Mouse (Mus musculus) gastrocnemius, postnatal 10 days (tissue): ENCODE results near the gene Ubr1. TPM values are rescaled to one million over a fixed set of nuclear protein-coding genes. Genes with fewer than 3 reads are reported as not detected.
A peak's percentile ranks its signal among the peaks of the same experiment; 100 is the strongest.
"Not testable (repeated sequence)": the region's sequence is repeated elsewhere in the genome, so short reads cannot be mapped to it uniquely, and the experiment has no call there.

Experiments used
- DNase-seq: peaks from one replicate; pipeline ENCODE4 v3.0.0; 2021; ENCODE audit warnings: mixed read lengths
- long read RNA-seq, 2 experiments: library from polyadenylated mRNA; stranded (forward); transcript quantifications; one replicate each; pipeline ENCODE4 v2.0.0; 2021
- total RNA-seq, 2 experiments: library from RNA; stranded (reverse); gene quantifications; 2 replicates each; pipeline ENCODE4 v1.2.3; 2021

Ubr1 gene
- total RNA-seq: 10 to 100 TPM; 20.0 to 22.0 TPM
- long read RNA-seq, experiment 1, full-length matches to known transcripts: 1 of 8 reads
- long read RNA-seq, experiment 1, partial matches to known transcripts: 5 of 8 reads
- long read RNA-seq, experiment 1, other reads (novel, unspliced or antisense): 2 of 8 reads
- long read RNA-seq, experiment 2, full-length matches to known transcripts: 1 of 8 reads
- long read RNA-seq, experiment 2, partial matches to known transcripts: 4 of 8 reads
- long read RNA-seq, experiment 2, other reads (novel, unspliced or antisense): 3 of 8 reads

DNA sequence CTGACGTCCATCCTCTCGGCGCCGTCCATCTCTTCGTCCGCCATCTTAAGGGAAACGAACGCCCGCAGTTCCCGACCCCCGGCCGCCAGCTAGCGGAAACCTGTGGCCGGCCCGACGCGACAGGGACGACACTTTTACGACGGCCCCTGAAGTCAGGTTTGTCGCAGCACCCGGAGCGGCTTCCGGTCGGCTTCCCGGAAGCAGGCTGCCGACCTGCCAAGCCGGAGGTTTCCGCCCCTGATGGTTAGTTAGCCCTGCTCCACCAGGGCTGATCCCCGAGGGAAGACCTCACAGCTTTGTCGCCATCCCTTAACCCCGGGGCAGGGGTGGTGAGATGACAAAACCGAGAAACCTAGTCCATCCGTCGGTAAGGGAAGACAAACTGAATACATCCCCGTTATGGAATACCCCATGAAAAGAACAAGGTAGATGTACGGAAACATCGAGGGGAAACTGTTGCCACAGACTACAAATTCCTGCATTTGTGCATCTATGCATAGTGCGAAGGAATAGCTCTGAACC lies at the start of gene Ubr1:
Gene Ubr1, minus strand, starts transcription at position 157 of the 522 bp plus-strand sequence.
- peak; percentile 83 for DNase-seq

DNA sequence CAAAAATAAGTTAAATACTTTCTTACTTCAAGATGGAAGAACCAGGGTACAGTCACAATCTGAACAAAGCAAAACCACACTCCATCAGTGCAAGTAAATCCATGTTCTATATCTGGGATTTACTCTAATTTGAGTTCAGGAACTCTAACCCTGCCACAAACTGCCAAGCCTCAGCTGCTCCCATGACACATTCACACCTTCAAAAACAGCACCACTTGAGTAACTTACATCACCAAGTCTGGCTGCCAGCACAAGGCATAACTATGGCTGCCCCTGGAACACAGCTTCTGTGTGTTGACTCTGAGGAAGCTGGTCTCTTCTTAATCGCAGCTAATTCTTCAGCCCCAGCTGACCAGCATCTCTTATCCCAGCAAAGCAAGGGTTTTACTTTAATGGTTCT lies 46.6 kb upstream of the Ubr1 start:
- no peak for DNase-seq

DNA sequence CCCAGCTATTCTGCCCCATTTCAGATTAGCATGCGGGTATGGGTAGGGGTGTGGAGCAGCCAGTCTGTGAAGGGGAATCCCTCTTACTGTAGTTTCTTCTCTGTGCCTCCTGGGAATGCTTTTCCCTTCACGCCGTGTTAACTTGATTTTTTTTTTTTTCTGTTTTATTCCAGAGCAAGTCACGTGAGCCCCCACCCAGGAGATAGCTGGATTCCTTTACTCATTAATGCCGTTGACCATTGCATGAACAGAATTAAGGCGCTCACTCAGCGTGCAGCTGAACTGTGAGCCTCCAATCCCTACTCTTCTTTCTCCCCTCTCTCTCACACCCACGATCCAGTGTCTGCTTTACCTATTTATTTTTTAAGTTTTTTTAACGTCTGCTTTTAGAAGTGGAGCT lies 45.7 kb upstream of the Ubr1 start:
- no peak for DNase-seq

DNA sequence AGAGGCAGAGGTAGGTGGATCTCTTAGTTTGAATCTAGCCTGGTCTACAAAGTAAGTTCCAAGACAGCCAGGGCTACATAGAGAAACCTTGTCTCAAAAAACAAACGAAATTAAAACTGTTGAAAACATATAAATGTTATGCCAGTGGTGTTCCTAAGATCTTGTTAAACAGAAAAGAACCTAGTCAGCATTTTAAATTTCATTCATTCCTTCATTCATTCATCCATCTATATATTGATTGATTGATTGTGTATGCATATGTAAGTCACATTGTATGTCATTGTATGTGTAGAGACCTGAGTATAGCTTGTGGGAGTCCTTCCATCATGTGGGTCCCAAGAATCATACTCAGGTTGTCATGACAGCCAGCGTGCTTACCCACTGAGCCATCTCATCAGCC lies 45.0 kb upstream of the Ubr1 start:
- DNase-seq: no peak

DNA sequence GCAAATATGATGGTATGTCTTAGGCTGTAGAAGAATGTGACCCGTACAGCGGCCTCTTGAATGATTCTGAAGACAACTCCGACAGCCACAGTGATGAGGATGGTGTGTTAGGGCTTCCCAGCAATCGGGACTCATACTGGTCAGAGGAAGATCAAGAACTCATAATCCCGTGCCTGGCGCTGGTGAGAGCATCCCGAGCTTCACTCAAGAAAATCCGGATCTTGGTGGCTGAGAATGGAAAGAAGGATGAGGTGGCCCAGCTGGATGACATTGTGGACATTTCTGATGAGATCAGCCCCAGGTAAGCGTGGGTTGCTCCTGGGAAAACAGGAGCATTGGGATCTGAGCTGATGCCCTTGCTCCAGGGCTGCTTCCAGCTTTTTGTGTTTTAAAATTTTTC lies 42.2 kb upstream of the Ubr1 start:
- DNase-seq: no peak

DNA sequence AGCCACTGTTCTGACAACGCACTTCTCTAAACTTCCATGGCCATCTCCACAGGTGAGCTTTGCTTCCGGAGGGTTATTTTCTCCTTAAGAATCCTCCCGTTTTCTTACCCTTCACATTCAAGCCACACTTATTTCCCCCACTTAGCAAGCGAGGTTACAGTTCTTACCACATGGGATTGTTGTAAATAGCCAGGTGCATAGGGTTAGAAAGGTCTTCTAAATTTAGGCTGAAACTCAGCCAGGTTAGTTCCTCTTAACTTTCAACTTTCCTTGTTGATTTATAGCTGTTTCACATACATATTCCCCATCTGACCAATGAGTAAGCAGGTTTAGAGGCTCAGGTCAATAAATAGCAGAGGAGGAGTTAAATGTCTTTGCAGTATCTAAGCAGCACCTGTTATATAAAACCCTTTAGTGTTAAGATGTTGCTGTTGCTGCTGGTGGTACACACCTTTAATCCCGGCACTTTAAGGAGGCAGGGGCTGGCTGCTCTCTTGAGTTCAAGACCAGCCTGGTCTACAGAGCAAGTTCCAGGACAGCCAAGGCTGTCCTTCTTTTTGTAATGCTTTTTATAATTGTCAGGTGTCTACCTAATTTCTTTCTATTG lies 38.7 kb upstream of the Ubr1 start:
- DNase-seq: no peak

DNA sequence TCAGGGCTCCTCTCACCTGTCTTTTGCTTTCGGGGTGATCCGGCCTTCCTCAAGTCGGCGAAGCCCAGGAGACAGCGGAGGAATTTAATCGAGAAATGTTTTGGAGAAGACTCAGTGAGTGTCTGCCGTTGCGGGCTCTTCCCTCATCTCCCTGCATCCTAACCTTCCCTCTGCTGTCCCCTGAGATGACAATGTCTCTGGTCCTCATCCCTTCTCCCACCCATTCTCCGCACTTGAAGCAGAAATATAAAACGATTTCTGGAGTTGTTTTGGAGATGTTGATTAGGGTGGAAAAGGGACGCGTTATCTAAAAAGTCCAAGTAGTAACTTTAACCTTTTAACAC lies 38.1 kb upstream of the Ubr1 start:
- DNase-seq: no peak

DNA sequence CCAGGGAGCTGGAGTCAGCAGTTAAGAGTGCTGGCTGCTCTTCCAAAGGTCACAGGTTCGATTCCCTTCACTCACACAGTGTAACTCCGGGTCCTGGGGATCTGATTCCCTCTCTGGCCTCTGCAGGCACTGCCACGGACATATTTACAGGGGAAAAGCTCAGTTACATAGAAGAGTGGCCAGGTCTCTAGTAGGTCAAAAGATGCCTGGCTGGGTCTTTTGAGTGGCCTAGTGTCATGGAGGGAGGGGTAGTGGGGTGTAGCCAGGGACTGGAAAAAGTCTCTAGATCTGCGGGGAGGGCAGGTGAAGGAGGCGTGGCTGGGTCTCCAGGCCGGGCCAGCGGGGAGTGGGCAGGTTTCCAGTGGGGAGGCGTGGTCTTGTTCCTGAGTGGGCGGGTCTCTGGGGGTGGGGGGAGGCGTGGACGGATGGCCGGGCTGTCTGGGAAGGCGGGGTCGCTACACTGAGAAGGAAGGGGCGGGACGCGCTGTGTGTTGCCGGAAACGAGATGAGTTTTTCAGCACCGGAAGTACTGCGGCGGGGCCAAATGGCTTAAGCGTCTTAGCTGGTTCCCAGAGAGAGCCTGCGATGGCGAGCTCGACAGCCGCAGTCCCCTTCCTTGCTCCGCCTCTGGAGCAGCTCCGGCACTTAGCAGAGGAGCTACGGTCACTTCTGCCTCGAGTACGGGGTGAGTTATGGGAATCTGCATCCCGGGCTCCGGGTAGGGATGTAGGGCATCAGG lies 37.6 kb upstream of the Ubr1 start, which contains the start of gene Ccndbp1:
Gene Ccndbp1, plus strand, starts transcription at position 479 of the 739 bp plus-strand sequence.
- peak; percentile 91 for DNase-seq

DNA sequence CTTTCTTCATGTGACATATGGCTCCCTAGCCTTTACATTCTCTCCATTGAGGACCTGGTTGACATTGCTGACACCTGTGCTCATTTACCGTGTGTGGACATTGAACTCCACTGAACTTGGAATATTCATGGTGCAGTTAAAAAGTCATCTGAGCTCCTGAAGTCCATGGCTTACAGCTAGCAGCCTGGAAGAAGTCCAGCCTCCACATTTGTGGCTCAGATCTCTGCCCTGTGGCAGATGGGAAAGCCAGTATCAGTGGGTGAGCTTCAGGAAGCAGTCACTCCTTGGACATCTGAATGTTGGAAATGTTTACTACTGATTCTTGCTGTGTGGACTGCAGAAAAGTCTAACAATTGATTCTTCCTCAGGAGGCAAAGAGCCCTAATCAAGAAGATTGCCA lies 36.5 kb upstream of the Ubr1 start:
- no peak for DNase-seq

DNA sequence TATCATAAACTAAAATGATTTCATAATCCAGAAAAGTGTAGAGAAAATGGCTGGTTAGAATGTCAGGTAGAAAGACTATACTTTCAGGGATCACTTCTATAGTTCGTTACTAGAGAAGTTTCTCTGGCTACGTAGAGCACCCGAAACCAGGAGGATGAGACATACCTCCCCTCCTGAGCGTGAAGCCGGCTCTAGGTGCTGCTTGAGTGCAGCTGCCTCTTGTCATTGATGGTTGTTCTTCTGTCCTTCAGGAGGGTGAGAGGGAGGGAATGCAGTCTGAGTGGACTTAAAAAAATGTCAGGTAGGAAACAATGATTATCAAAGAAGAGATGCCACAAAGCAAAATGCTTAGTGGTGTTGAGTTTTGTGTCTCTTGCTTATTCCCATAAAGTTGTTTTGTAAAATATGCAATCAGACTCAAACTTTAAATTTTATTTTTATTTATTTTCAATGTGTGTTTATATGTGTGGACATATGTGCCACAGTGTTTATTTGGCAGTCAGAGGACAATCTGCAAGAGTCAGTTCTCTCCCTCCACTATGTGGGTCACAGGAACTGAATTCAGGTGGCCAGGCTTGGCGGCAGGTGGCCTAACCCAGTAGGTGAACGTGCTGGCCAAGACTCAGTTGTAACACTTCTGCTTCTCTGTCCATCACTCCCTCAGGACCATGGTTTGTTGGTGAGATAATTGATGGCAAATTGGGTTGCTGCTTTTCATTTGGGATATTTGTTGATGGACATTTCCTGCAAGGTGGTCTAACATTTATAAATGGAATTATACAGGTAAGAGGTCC lies 33.7 kb upstream of the Ubr1 start:
- no peak for DNase-seq

DNA sequence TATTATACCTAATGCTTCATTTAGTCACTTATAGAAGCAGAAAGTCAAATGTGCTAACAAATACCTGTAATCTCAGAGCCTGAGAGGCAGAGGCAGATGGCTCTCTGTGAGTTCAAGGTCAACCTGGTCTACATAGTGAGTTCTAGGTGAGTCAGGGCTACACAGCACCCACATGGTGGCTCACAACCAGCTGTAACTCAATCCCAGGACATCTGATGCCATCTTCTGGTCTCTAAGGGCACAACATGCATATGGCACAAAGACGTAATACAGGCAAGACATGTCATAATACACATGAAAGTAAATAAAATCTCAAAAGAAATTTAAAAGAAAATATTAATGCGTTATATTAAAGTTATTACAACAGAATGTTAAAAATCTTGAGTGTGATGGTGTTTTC lies 33.1 kb upstream of the Ubr1 start:
- no peak for DNase-seq

DNA sequence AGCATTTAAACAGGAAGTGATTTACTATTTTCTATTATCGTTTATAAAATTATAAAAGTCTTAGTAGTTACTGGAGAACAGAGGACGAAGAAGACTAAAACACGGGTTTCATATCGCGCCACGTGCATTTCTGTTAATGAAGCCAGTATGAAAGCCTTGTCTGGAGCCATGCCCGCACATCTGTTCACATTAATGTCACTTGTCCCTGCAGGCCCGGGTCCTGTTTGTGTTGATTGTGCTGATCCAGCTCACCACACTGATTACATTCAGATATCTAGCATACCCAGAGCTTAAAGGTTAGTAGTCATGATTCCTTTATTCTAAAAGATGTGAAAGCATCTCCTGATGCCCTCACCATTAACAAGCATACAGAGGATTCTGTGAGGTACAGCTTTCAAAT lies 28.3 kb upstream of the Ubr1 start:
- no peak for DNase-seq

DNA sequence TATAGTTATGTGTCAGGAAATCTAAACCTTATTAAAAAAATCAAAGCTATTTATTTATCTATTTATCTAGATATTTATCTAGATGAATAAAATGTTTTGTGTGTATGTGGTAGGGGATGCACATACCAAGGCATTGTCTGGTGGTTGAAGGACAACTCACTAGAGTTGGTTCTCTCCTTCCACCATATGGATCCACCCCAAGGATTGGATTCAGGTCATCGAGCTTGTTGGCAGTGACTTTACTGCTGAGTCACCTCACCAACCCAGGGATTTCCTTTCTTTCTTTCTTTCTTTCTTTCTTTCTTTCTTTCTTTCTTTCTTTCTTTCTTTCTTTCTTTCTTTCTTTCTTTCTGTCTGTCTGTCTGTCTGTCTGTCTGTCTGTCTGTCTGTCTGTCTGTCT lies 26.1 kb upstream of the Ubr1 start:
- not testable (repeated sequence) for DNase-seq

DNA sequence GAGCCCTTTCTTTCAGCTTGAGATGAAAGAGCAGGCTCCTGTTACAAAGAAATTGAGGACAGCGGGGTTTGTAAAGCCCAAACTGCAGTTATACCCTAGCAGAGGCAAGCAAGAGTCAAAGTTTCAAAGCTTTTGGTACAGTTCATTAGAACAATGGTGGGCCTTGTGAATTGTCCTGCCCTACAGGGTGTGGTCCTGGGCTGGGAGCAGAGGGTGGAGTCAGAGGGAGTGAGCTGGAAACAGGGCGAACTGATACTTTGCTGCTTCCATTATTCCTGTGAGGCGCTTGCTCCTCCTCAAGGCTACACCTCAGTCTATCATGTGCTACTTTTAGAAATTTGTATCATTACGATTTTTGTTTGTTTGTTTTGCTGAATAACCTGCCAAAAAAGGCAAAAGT lies 20.7 kb upstream of the Ubr1 start:
- DNase-seq: no peak

DNA sequence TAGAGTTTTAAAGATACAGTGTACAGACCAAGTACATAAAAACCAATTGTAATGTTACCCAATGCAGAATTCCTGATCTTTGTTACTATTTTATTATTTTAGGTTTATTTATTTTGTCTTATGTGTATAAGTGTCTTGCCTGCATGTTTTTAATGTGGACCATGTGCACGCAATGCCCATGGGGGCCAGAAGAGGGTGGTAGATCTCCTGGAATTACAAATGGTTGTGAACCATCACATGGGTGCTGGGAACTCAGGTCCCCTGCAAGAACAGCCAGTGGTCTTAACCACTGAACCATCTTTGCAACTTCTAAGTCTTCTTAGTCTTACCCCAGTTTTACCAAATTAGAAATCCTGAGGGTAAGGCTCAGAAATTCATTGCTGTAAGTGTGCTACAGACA lies 14.7 kb upstream of the Ubr1 start:
- no peak for DNase-seq

DNA sequence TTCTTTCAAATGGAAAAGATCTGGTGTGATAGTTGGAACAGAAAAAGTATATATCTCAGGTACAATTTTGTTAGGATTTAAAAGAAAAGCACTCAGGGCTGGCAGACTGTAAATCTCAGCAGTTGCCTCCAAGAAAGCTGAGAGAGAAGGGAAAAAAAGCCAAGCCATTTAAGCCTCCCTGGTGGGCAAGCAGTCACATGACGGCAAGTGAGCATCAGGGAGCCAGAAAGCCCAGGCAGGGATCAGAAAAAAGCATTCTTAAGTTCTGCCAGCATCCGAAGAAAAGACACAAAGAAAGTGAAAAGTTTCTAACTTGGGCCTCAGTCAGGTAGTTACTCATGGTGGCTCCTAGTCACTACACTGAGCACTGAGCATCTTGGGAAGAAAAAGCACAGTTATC lies 13.1 kb upstream of the Ubr1 start:
- no peak for DNase-seq

DNA sequence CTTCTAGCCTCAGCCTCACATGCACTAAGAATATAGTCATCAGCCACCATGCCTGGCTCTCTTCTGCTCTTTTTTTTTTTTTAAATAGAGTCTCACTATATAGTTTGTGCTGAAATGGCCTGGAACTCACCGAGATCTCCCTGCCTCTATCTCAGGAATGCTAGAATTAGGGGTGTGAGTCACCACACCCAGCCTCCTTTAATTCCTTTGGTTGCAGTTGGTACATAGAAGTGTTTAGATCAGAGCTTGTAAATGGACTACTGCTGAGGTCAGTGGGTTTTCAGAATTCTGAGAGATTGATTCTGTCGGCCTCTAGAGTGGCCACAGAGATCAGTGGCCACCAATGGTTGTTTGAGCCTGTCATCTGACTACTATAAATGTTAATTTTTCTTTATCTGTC lies 10.3 kb upstream of the Ubr1 start:
- no peak for DNase-seq

DNA sequence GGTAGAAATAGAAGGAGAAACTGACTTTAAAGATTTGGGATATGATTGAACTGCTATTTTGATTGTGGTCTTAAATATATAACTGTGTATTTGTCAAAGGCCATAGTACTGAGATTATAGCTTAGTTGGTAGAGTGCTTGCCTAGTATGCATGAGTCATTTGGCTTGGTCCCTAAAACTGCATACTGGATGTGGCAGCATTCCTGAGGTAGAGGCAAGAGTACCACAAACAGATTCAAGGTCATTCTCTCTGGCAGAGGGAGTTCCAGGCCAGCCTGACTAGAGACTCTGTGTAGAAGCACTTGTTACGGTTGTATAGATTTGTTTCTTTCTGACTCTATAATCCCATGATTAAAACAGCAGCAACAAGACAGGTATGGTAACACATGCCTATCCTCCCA lies 9.3 kb upstream of the Ubr1 start:
- no peak for DNase-seq

DNA sequence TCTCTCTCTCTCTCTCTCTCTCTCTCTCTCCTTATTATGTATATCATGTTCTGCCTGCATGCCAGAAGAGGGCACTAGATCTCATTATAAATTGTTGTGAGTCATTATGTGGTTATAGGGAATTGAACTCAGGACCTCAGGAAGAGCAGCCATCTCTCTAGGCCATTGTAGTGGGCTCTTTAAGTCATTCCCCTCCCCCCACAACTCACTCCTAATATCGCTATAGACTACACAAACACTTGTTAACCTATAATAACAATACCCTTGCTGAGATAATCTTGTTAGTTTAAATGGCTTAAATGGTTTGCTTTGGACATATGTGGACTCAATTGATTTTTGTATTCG lies 8.2 kb upstream of the Ubr1 start:
- DNase-seq: no peak

DNA sequence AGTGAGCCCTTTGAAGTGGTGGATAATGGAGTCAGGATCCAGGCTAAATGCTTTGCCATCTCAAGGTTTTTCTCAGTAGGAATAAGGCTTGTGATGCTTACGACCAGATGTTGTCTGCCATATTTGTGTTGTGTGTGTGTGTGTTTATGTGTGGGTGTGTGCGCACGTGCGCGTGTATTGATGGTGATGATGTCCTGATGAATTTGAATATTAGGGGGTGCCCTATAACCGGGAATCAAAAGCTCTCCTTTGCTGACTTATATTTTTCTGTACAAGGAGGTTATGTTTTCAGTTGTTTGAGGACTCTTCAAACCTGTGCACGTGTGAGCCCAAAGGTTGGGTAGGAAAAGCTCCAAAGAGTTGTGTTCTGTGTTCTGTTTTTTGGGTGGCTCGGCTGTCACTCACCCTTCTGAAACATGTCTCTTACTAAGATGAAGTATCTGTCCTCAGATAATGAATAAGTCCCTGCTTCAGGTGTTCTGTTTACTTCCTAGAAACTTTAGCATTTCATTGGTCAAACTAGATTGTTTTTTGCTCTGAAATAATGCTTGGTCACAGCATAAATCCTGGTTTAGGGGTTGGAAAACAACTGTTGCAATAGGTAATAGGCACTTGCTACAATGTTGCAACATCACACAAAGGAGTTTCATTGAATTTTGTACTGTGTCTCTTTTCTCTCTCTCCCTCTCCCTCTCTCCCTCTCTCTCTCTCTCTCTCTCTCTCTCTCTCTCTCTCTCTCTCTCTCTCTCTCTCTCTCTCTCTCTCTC lies 7.6 kb upstream of the Ubr1 start:
- DNase-seq: no peak

DNA sequence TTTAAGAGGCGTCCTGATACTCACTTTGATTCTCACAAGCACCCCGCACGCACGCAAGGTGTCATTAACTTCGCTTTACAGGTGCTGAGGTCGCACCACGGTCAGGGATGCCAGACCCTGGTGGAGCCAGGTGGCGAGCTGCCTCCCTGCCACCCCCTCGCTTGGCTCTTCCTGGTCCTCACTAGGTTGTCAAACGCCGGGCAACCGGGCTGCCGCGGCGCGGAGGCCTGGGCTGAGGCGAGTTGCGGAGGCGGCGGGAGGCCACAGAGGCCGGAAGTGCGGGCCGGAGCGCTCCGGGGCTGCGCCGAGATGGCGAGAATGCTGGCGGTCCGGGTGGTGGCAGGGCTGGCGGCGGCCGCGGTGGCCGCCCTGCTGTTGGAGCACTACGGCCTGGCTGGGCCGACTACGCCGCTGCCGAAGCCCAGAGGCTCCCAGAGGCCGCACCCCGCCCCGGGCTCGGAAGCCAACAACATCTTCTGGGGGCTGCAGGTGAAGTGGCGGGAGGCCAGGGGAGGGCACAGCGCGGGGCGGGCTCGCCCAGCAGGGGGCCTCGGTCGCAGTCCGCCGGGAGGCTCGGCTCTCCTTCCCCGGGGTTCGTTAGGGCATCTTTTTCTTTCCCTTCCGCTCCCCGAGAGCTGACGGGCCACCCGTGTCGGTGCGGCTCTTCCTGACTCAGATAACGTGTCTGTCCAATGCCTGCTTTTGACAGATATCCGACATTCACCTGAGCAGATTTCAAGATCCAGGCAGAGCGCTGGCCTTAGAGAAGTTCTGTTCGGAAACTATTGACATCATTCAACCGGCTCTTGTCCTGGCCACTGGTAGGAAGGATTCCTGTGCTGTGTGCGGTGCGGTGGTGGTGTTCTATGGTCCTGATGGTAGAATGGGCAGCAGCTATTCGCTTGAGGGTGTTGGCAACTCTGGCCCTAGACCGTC lies 6.7 kb upstream of the Ubr1 start, which contains the start of gene Tmem62:
Gene Tmem62, plus strand, starts transcription at position 28 of the 936 bp plus-strand sequence.
- peak; percentile 66 for DNase-seq
